Mouse (Mus musculus): ENCODE results near the gene Lrba. TPM values are rescaled to one million over a fixed set of nuclear protein-coding genes. Genes with fewer than 3 reads are reported as not detected.
A peak's percentile ranks its signal among the peaks of the same experiment; 100 is the strongest.

Gene Lrba
- total and polyA plus RNA-seq, 3 experiments = 9.7 to 24.3 (median 22.5) TPM

DNA sequence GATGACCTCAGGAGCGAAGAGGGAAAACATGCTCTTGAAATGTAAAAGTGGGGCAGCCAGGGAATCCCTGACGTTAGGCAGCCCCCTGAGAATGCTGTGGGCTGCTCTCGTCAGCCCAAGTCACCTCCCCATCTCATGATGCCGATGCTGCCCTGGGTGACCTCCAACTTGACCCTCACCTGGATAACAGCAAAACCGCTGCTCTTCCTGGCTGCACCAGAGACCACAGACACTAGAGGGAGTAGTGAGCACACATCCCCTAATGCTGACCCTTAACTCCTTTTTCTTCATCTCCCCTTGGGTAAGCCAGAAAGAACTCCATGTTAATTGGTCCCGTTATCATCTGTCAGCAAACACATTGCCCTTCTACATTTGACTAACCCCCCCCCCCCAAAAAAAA lies 572.2 kb downstream of the Lrba start:
- TF ChIP-seq EP300 (IDR thresholded peaks at IDR 0.05; ENCODE audit: insufficient read depth, low read depth, low read length) (no peak), CTCF (IDR thresholded peaks at IDR 0.05) (peak; percentile 74)
- Histone ChIP-seq H3K27ac (no peak overlapping the region), H3K36me3 (ENCODE audit: control insufficient read depth, insufficient read depth, low read length) (no peaks in the 10 kb centered on the region), H3K27me3 (ENCODE audit: control insufficient read depth, insufficient read depth, low read length) (no peaks in the 10 kb centered on the region), H3K79me2 (replicated peaks; ENCODE audit: control insufficient read depth, insufficient read depth, low read length) (no peaks in the 10 kb centered on the region), H3K4me1 (ENCODE audit: control insufficient read depth, insufficient read depth, low read length) (peaks cover 4% of the 10 kb centered on the region), H3K9ac (ENCODE audit: low read depth, low read length) (no peak overlapping the region), H3K4me3 (no peak overlapping the region)
- intact Hi-C loops (cut with DNase I) = no loop called here
- no peak for DNase-seq
- WGBS = 47% methylated on average over 6 of the region's 6 CpGs

GRCm38 (mm10) chr3:86797871-86798460 lies 573.5 kb downstream of the Lrba start:
- intact Hi-C loops (cut with DNase I) = no loop called here
- no peaks in the 10 kb centered on the region for H3K36me3 ChIP-seq (ENCODE audit: control insufficient read depth, insufficient read depth, low read length)
- TF ChIP-seq POLR2A (IDR thresholded peaks at IDR 0.05; ENCODE audit: insufficient read depth, low read depth, low read length) (no peak), EP300 (IDR thresholded peaks at IDR 0.05; ENCODE audit: insufficient read depth, low read depth, low read length) (no peak), CTCF (IDR thresholded peaks at IDR 0.05) (no peak)
- no peak overlapping the region for H3K27ac ChIP-seq
- no peak for DNase-seq
- H3K9ac ChIP-seq (ENCODE audit: low read depth, low read length) = no peak overlapping the region
- no peaks in the 10 kb centered on the region for H3K27me3 ChIP-seq (ENCODE audit: control insufficient read depth, insufficient read depth, low read length)
- peaks cover 4% of the 10 kb centered on the region for H3K4me1 ChIP-seq (ENCODE audit: control insufficient read depth, insufficient read depth, low read length)
- WGBS = 75% methylated on average over 13 of the region's 13 CpGs
- H3K4me3 ChIP-seq = no peak overlapping the region
- H3K79me2 ChIP-seq (replicated peaks; ENCODE audit: control insufficient read depth, insufficient read depth, low read length) = no peaks in the 10 kb centered on the region

GRCm38 (mm10) chr3:86799041-86799440 lies 574.6 kb downstream of the Lrba start:
- WGBS = 79% methylated on average over 9 of the region's 9 CpGs
- DNase-seq = no peak
- intact Hi-C loops (cut with DNase I) = no loop called here
- no peak overlapping the region for H3K4me3 ChIP-seq
- H3K27me3 ChIP-seq (ENCODE audit: control insufficient read depth, insufficient read depth, low read length) = no peaks in the 10 kb centered on the region
- TF ChIP-seq EP300 (IDR thresholded peaks at IDR 0.05; ENCODE audit: insufficient read depth, low read depth, low read length) = no peak
- TF ChIP-seq POLR2A (IDR thresholded peaks at IDR 0.05; ENCODE audit: insufficient read depth, low read depth, low read length) = no peak
- TF ChIP-seq CTCF (IDR thresholded peaks at IDR 0.05) = no peak
- H3K27ac ChIP-seq = no peak overlapping the region
- no peaks in the 10 kb centered on the region for H3K79me2 ChIP-seq (replicated peaks; ENCODE audit: control insufficient read depth, insufficient read depth, low read length)
- no peak overlapping the region for H3K9ac ChIP-seq (ENCODE audit: low read depth, low read length)
- H3K4me1 ChIP-seq (ENCODE audit: control insufficient read depth, insufficient read depth, low read length) = peaks cover 1% of the 10 kb centered on the region; the same call in 1 of the 2 replicates
- H3K36me3 ChIP-seq (ENCODE audit: control insufficient read depth, insufficient read depth, low read length) = no peaks in the 10 kb centered on the region

DNA sequence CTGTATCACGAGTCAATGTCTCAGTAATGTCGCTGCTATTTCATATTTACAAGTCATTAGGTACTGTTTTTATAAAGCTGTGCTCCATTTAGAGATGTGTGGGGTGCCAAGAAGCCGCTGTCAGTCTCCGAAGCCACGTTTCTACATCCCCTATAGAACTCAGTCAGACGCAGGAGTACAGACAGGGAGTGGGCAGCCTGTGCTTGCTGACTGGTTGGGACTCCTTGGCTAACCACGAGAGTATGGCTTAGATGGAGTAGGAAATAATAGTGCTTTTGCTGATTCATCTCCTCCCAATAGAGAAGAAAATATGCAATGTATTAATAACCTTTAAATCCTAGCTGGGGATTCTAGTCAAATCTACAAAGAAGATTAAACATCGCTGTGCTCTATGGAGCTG lies 576.4 kb downstream of the Lrba start:
- no peak overlapping the region for H3K27ac ChIP-seq
- peaks cover 1% of the 10 kb centered on the region; the same call in 1 of the 2 replicates for H3K4me1 ChIP-seq (ENCODE audit: control insufficient read depth, insufficient read depth, low read length)
- no peak for TF ChIP-seq CTCF (IDR thresholded peaks at IDR 0.05)
- TF ChIP-seq POLR2A (IDR thresholded peaks at IDR 0.05; ENCODE audit: insufficient read depth, low read depth, low read length) = no peak
- no peak for TF ChIP-seq EP300 (IDR thresholded peaks at IDR 0.05; ENCODE audit: insufficient read depth, low read depth, low read length)
- no peak overlapping the region for H3K4me3 ChIP-seq
- H3K36me3 ChIP-seq (ENCODE audit: control insufficient read depth, insufficient read depth, low read length) = no peaks in the 10 kb centered on the region
- DNase-seq = no peak
- no peaks in the 10 kb centered on the region for H3K27me3 ChIP-seq (ENCODE audit: control insufficient read depth, insufficient read depth, low read length)
- H3K9ac ChIP-seq (ENCODE audit: low read depth, low read length) = no peak overlapping the region
- H3K79me2 ChIP-seq (replicated peaks; ENCODE audit: control insufficient read depth, insufficient read depth, low read length) = no peaks in the 10 kb centered on the region
- intact Hi-C loops (cut with DNase I) = no loop called here
- WGBS = 90% methylated on average over 8 of the region's 8 CpGs

GRCm38 (mm10) chr3:86802825-86803224 lies 578.3 kb downstream of the Lrba start:
- 37% methylated on average over 8 of the region's 8 CpGs for whole genome bisulfite sequencing
- Histone ChIP-seq H3K4me3 (no peak overlapping the region), H3K27me3 (ENCODE audit: control insufficient read depth, insufficient read depth, low read length) (no peaks in the 10 kb centered on the region), H3K36me3 (ENCODE audit: control insufficient read depth, insufficient read depth, low read length) (no peaks in the 10 kb centered on the region), H3K4me1 (ENCODE audit: control insufficient read depth, insufficient read depth, low read length) (peaks cover 1% of the 10 kb centered on the region; the same call in 1 of the 2 replicates), H3K79me2 (replicated peaks; ENCODE audit: control insufficient read depth, insufficient read depth, low read length) (no peaks in the 10 kb centered on the region), H3K9ac (ENCODE audit: low read depth, low read length) (no peak overlapping the region), H3K27ac (no peak overlapping the region)
- intact Hi-C loops (cut with DNase I) = no loop called here
- TF ChIP-seq POLR2A (IDR thresholded peaks at IDR 0.05; ENCODE audit: insufficient read depth, low read depth, low read length) (no peak), EP300 (IDR thresholded peaks at IDR 0.05; ENCODE audit: insufficient read depth, low read depth, low read length) (no peak), CTCF (IDR thresholded peaks at IDR 0.05) (no peak)
- no peak for DNase-seq

DNA sequence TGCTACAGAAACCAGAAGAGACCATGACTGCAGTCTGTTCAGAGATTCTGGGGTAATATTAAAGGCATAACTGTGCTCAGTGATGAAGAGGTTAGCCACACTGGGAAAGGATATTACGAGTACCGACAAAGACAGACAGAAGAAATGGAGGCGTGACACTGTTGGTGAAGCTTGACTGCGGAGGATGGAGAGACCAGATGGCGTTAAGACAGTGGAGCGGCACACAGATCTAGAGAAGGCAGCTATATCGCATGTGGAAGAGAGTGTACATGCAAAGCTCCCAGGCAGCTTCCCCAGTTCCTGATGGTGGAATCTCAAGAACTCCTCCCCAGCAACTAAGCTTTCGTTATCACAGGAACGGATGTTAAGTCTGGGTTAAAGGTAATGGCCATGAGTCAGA lies 579.8 kb downstream of the Lrba start:
- WGBS = 67% methylated on average over 9 of the region's 9 CpGs
- intact Hi-C loops (cut with DNase I) = no loop called here
- TF ChIP-seq EP300 (IDR thresholded peaks at IDR 0.05; ENCODE audit: insufficient read depth, low read depth, low read length) (no peak), POLR2A (IDR thresholded peaks at IDR 0.05; ENCODE audit: insufficient read depth, low read depth, low read length) (no peak), CTCF (IDR thresholded peaks at IDR 0.05) (no peak)

More for the DNA sequence above, 579.8 kb downstream of the Lrba start:
- DNase-seq = no peak
- no peak overlapping the region for H3K27ac ChIP-seq
- no peaks in the 10 kb centered on the region for H3K79me2 ChIP-seq (replicated peaks; ENCODE audit: control insufficient read depth, insufficient read depth, low read length)
- H3K4me3 ChIP-seq = no peak overlapping the region
- no peaks in the 10 kb centered on the region for H3K27me3 ChIP-seq (ENCODE audit: control insufficient read depth, insufficient read depth, low read length)
- H3K9ac ChIP-seq (ENCODE audit: low read depth, low read length) = no peak overlapping the region
- peaks cover 1% of the 10 kb centered on the region; the same call in 1 of the 2 replicates for H3K4me1 ChIP-seq (ENCODE audit: control insufficient read depth, insufficient read depth, low read length)
- H3K36me3 ChIP-seq (ENCODE audit: control insufficient read depth, insufficient read depth, low read length) = no peaks in the 10 kb centered on the region
